Mouse (Mus musculus) hindbrain, embryonic 13.5 days (tissue): ENCODE measurements around the gene Abtb1. TPM values are rescaled to one million over a fixed set of nuclear protein-coding genes. Genes with fewer than 3 reads are reported as not detected.

Experiments
- ATAC-seq: fragments of 200-750 bp; cut with Nextera tagmentation; 2 replicates; pipeline ENCODE4 v1.8.0; 2017; ENCODE audit warnings: moderate TSS enrichment; ENCODE audit not compliant: low FRiP score
- H3K27ac ChIP-seq: fragments of 300-500 bp; sonication (generic); 2 replicates; pipeline ENCODE4 v1.5.1; 2015; ENCODE audit warnings: inconsistent platforms, mild to moderate bottlenecking, moderate library complexity
- H3K27me3 ChIP-seq: fragments of 300-500 bp; sonication (generic); 2 replicates; pipeline ENCODE4 v1.6.1; 2015; ENCODE audit warnings: mild to moderate bottlenecking, inconsistent platforms
- H3K36me3 ChIP-seq: fragments of 300-500 bp; sonication (generic); 2 replicates; pipeline ENCODE4 v1.6.1; 2015; ENCODE audit warnings: mild to moderate bottlenecking, inconsistent platforms
- H3K4me1 ChIP-seq: fragments of 300-500 bp; sonication (generic); replicated peaks from 2 replicates; pipeline ENCODE4 v1.6.1; 2015; ENCODE audit warnings: inconsistent platforms
- H3K4me2 ChIP-seq: fragments of 300-500 bp; sonication (generic); 2 replicates; pipeline ENCODE4 v1.6.1; 2015; ENCODE audit warnings: inconsistent platforms, mild to moderate bottlenecking, moderate library complexity
- H3K4me3 ChIP-seq: fragments of 300-500 bp; sonication (generic); 2 replicates; pipeline ENCODE4 v1.5.1; 2015; ENCODE audit warnings: mild to moderate bottlenecking, inconsistent platforms
- H3K9ac ChIP-seq: fragments of 300-500 bp; sonication (generic); 2 replicates; pipeline ENCODE4 v1.6.1; 2015; ENCODE audit warnings: mild to moderate bottlenecking, inconsistent platforms
- H3K9me3 ChIP-seq: fragments of 300-500 bp; sonication (generic); 2 replicates; pipeline ENCODE4 v1.6.1; 2016; ENCODE audit warnings: inconsistent platforms
- WGBS: fragments of 180-500 bp; shearing (Covaris S2); methylation state at CpG from one replicate; pipeline ENCODE4 v1.1.7; 2015; 5-methylcytosine and 5-hydroxymethylcytosine counted together
- polyA plus RNA-seq: library from polyadenylated mRNA; unstranded; fragments of >200 nt; fragmentation: Nextera tagmentation; extraction: Ambion mirVana; gene quantifications from 2 replicates; pipeline ENCODE4 v1.2.1, GENCODE M21; 2015

Gene Abtb1
- polyA plus RNA-seq, 1 experiment from 2014 or later: 36.3 TPM

- no peaks in the 10 kb centered on the region for H3K9me3 ChIP-seq
- no peak overlapping the region for H3K4me2 ChIP-seq
- no peak overlapping the region for H3K9ac ChIP-seq
- no peak overlapping the region for H3K4me3 ChIP-seq
- H3K36me3 ChIP-seq: no peaks in the 10 kb centered on the region
- H3K4me1 ChIP-seq: peaks cover 62% of the 10 kb centered on the region
- no peak overlapping the region for H3K27ac ChIP-seq
- H3K27me3 ChIP-seq: no peaks in the 10 kb centered on the region
- ATAC-seq: 0 out of 2 replicates have a peak, but pooled peaks have one; percentile 19
- 21% methylated on average over 9 of the region's 9 CpGs for WGBS
Observed at GRCm38 (mm10) chr6:88791299-88791698, 50.5 kb downstream of the Abtb1 start.

- no peaks in the 10 kb centered on the region for H3K27me3 ChIP-seq
- no peaks in the 10 kb centered on the region for H3K9me3 ChIP-seq
- H3K4me2 ChIP-seq: no peak overlapping the region
- H3K9ac ChIP-seq: peak overlapping the region; percentile 39; the same call in 1 of the 2 replicates
- H3K4me3 ChIP-seq: no peak overlapping the region
- ATAC-seq: peak; percentile 37; the same call in 1 of the 2 replicates
- H3K27ac ChIP-seq: peak overlapping the region; percentile 58
- 57% methylated on average over 11 of the region's 11 CpGs for WGBS
- no peaks in the 10 kb centered on the region for H3K36me3 ChIP-seq
- H3K4me1 ChIP-seq: peaks cover 72% of the 10 kb centered on the region
Observed at GRCm38 (mm10) chr6:88788219-88788618, 53.6 kb downstream of the Abtb1 start.

- Histone ChIP-seq H3K27ac (peak overlapping the region; percentile 19), H3K4me2 (0 out of 2 replicates have a peak overlapping the region, but pooled peaks have one; percentile 6), H3K27me3 (no peaks in the 10 kb centered on the region), H3K9ac (peak overlapping the region; percentile 26; the same call in 1 of the 2 replicates), H3K4me3 (no peak overlapping the region), H3K4me1 (peaks cover 64% of the 10 kb centered on the region), H3K9me3 (no peaks in the 10 kb centered on the region), H3K36me3 (no peaks in the 10 kb centered on the region)
- 27% methylated on average over 14 of the region's 14 CpGs for WGBS
- no peak for ATAC-seq
Observed at GRCm38 (mm10) chr6:88787496-88787895, 54.3 kb downstream of the Abtb1 start.

GRCm38 (mm10) chr6:88786732-88787445 is 54.9 kb downstream of the Abtb1 start:
- H3K4me1 ChIP-seq: peaks cover 61% of the 10 kb centered on the region
- H3K4me3 ChIP-seq: no peak overlapping the region

More at GRCm38 (mm10) chr6:88786732-88787445, 54.9 kb downstream of the Abtb1 start:
- 87% methylated on average over 15 of the region's 15 CpGs for WGBS
- Histone ChIP-seq H3K36me3 (no peaks in the 10 kb centered on the region), H3K4me2 (no peak overlapping the region), H3K9ac (no peak overlapping the region; the same call in 1 of the 2 replicates), H3K9me3 (no peaks in the 10 kb centered on the region), H3K27ac (peak overlapping the region; percentile 19; the same call in 1 of the 2 replicates), H3K27me3 (no peaks in the 10 kb centered on the region)
- no peak for ATAC-seq

Other genes with a start within 250 kb of the Abtb1 start
- gene Kbtbd12, start 204.0 kb downstream of the Abtb1 start, polyA plus RNA-seq: 0.14 and 0.26 TPM in 2 replicates
- 19.7 and 21.3 TPM in 2 replicates for gene Mgll, start 117.6 kb downstream of the Abtb1 start, polyA plus RNA-seq
- 546 and 595 TPM in 2 replicates for gene Podxl2, start 33.1 kb upstream of the Abtb1 start, polyA plus RNA-seq
- gene Mcm2, start 56.8 kb upstream of the Abtb1 start, polyA plus RNA-seq: 43.0 and 43.7 TPM in 2 replicates
- 73.6 and 78.8 TPM in 2 replicates for gene Tpra1, start 60.3 kb upstream of the Abtb1 start, polyA plus RNA-seq